Mouse (Mus musculus): Measurements from ENCODE around the gene Rnf44. TPM values are rescaled to one million over a fixed set of nuclear protein-coding genes. Genes with fewer than 3 reads are reported as not detected.
A peak's percentile ranks its signal among the peaks of the same experiment; 100 is the strongest.

Rnf44 gene
- polyA plus RNA-seq, 1 experiment from 2014 or later, result 28.2 TPM

DNA sequence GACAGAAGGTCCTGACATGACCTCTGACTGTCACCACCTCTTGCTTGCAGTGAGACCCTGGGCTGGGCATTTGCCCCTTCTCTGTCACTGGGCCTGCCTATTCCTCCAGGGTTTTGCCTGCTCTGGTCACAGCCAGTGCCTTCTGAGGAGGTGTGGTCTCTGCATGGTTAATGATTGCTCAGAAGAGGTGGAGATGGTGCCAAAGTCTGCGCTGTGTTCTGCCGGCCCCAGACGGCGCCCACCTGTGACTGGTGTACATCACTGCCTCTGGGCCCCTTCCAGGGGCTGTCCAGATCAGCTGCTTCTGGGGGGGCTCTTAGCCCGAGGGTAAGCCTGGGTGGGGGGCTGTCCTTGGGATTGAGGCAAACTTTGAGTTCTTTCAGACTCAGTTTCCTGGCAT, 7.5 kb upstream of the Rnf44 start, which contains the start of gene Cdhr2:
Cdhr2 (plus strand) TSS at position 219 of the 400 bp plus-strand sequence.
- H3K4me2 ChIP-seq (ENCODE audit: low read depth, low read length), result peak within 1 kb of the TSS; percentile 59

DNA sequence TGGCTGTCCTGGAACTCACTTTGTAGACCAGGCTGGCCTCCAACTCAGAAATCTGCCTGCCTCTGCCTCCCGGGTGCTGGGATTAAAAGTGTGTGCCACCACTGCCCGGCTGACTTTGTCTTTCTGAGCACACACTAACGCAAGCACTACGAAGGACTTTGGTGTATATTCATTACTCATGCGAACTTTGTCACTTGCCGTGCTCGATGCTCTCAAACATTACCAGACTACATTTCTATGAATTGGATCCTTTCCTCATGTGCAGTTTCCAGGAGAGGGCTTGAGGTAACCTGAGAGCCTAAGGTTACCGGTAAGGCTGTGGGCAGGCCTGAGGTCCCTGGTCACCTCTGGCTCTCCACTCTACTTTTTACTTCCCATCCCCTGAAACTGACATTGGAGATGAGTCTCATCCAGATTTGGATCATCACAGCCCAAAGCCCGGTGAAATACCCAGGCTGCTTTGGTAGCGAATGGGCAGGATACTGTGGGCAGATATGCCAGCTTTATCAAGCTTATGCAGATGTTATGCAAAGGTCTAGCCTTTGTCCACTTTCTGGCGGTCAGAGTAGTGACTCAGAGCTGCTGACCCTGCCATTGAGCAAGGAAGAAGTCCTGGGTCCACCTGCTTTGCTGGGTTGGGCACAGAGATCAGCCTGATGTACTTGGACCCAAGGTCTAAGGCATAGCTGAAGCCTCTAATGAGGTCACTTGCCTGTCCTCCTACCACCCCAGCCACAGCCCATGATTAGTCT, 1.9 kb upstream of the Rnf44 start:
- DNase-seq (no peak), ATAC-seq (no peak)
- Histone ChIP-seq H3K36me3 (replicated peaks; ENCODE audit: insufficient read depth, low read length) (no peaks in the 10 kb centered on the region), H3K9me3 (ENCODE audit: low read length) (no peaks in the 10 kb centered on the region), H3K9ac (replicated peaks) (no peak overlapping the region), H3K4me2 (ENCODE audit: low read depth, low read length) (no peak overlapping the region), H3K27me3 (ENCODE audit: insufficient read depth, low read length) (no peaks in the 10 kb centered on the region), H3K4me3 (ENCODE audit: low read depth, low read length) (no peak overlapping the region), H3K27ac (ENCODE audit: low read depth) (0 out of 2 replicates have a peak overlapping the region, but pooled peaks have one; percentile 7), H3K4me1 (ENCODE audit: insufficient read depth) (peaks cover 31% of the 10 kb centered on the region)
- WGBS (ENCODE audit: insufficient replicate concordance), result 72% methylated on average over 11 of the region's 11 CpGs
- TF ChIP-seq EP300 (IDR thresholded peaks at IDR 0.05; ENCODE audit: low read depth) (no peak), CTCF (IDR thresholded peaks at IDR 0.05; ENCODE audit: low read depth) (no peak)

More for the DNA sequence above, 7.5 kb upstream of the Rnf44 start, which contains the start of gene Cdhr2:
- WGBS (ENCODE audit: insufficient replicate concordance), result 54% methylated on average over 5 of the region's 5 CpGs
- Histone ChIP-seq H3K27ac (ENCODE audit: low read depth) (no peak within 1 kb of the TSS; the same call in 1 of the 2 replicates), H3K4me3 (ENCODE audit: low read depth, low read length) (peak within 1 kb of the TSS; percentile 37), H3K9ac (replicated peaks) (no peak within 1 kb of the TSS; the same call in none of the 2 replicates), H3K36me3 (replicated peaks; ENCODE audit: insufficient read depth, low read length) (no peaks in the 10 kb centered on the region), H3K27me3 (ENCODE audit: insufficient read depth, low read length) (no peaks in the 10 kb centered on the region), H3K4me1 (ENCODE audit: insufficient read depth) (peaks cover 19% of the 10 kb centered on the region), H3K9me3 (ENCODE audit: low read length) (no peaks in the 10 kb centered on the region)
- peak; percentile 60 for DNase-seq
- TF ChIP-seq CTCF (IDR thresholded peaks at IDR 0.05; ENCODE audit: low read depth) (no peak), EP300 (IDR thresholded peaks at IDR 0.05; ENCODE audit: low read depth) (no peak)
- ATAC-seq, result peak; percentile 86

DNA sequence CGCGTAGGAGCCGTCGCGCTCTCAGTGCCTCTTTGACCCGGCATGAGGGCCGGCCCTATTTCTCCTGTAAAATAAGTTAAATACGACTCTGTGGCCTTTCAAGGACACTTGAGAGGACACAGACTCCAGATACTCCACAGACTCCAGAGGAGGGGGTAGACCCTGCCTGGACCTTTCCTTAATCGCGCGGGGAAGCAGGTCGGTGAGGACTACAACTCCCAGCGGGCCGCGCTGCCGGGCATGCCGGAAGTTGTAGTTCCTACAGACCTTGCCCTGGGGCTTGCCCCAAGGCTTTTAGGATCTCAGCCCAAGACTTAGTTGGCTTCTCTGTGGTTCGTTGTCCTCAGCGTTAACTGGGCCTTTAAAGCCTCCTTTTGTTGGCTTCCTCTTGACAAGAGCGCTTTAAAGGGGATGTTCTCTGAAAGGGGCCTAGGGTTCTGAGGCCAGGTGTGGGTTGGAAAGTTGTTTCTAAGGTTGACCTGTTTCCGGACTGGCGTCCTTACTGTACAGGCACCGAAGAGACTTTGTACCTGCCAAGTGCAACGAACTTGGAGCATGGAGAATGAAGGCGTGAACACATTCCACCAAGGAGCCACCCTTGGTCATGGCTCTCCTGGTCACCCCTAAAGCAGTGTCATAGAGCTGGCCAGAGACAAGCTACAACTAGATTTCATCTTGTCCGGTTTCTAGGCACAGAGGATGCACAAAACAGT, 797 bp upstream of the Rnf44 start:
- Histone ChIP-seq H3K27me3 (ENCODE audit: insufficient read depth, low read length) (no peaks in the 10 kb centered on the region), H3K4me3 (ENCODE audit: low read depth, low read length) (peak overlapping the region; percentile 97), H3K9ac (replicated peaks) (peak overlapping the region; percentile 67), H3K36me3 (replicated peaks; ENCODE audit: insufficient read depth, low read length) (no peaks in the 10 kb centered on the region), H3K9me3 (ENCODE audit: low read length) (no peaks in the 10 kb centered on the region), H3K4me2 (ENCODE audit: low read depth, low read length) (peak overlapping the region; percentile 80), H3K4me1 (ENCODE audit: insufficient read depth) (peaks cover 30% of the 10 kb centered on the region), H3K27ac (ENCODE audit: low read depth) (peak overlapping the region; percentile 98)
- DNase-seq (no peak), ATAC-seq (peak; percentile 59)
- WGBS (ENCODE audit: insufficient replicate concordance), result 12% methylated on average over 26 of the region's 26 CpGs
- peak; percentile 43 for TF ChIP-seq EP300 (IDR thresholded peaks at IDR 0.05; ENCODE audit: low read depth)
- no peak for TF ChIP-seq CTCF (IDR thresholded peaks at IDR 0.05; ENCODE audit: low read depth)

DNA sequence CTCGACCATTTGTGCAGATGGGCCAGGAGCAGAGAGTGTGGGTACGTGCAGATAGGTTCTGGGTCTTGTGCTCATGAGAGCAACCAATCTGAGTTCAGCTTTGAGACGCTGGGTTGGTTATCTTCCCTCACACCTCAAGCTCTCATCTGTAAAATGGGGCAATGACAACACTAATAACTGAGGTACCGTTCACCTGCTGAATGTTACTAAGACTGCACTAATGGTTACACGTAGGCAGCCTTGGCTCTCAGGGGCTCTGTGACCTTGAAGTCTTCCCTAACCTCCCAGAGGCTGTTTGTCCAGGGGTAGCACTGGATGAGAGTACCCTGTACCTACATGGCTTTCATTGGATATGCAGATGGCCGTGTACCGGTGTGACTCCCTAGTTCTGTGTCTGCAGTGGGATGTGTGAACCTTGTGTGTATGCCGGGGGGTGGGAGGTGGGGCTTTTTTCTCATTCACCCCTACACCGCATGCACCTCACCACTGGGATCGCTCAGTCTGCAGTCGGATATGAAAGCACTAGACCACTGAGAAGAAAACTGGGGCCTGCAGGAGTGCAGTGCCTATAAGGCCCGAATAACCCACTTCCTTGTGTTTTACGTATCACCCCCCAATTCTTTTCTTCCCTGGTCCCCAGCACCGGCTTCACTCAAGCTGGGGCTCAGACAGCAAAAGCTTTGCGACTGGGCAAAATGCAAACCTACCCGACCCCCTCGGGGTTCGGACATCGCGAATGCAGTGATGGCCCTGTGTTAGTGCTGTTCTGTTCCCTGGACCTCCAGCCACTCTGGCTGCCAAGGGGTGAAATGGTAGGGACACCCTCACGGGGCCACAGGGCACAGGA, 773 bp downstream of the Rnf44 start:
- WGBS (ENCODE audit: insufficient replicate concordance), result 7% methylated on average over 21 of the region's 21 CpGs

DNA sequence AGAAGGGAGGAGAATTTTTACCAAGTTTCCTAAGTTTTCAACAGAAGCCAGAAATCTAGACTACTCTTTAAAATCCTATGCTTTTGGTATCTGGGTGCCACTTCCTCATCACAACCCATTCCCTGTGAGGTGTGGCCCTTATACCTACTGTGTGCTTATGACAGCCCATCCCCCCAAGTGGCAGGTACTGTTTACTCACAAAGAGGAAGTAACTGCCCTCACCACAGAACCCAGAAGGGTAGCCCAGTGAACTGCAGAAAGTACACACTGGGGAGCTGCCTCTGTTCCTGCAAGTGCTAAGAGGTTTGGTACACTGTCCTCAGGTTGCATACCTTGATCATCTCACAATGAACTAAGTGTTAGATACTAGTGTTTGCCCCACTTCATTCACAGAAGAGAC, 2.0 kb downstream of the Rnf44 start:
- Histone ChIP-seq H3K4me3 (ENCODE audit: low read depth, low read length) (peak overlapping the region; percentile 97), H3K4me1 (ENCODE audit: insufficient read depth) (peaks cover 30% of the 10 kb centered on the region), H3K27ac (ENCODE audit: low read depth) (peak overlapping the region; percentile 98), H3K27me3 (ENCODE audit: insufficient read depth, low read length) (no peaks in the 10 kb centered on the region), H3K4me2 (ENCODE audit: low read depth, low read length) (peak overlapping the region; percentile 80), H3K9ac (replicated peaks) (peak overlapping the region; percentile 97), H3K36me3 (replicated peaks; ENCODE audit: insufficient read depth, low read length) (no peaks in the 10 kb centered on the region), H3K9me3 (ENCODE audit: low read length) (no peaks in the 10 kb centered on the region)
- DNase-seq, result peak; percentile 38
- no peak for TF ChIP-seq CTCF (IDR thresholded peaks at IDR 0.05; ENCODE audit: low read depth)
- no peak for TF ChIP-seq EP300 (IDR thresholded peaks at IDR 0.05; ENCODE audit: low read depth)
- no peak for ATAC-seq

More for the DNA sequence above, 773 bp downstream of the Rnf44 start:
- Histone ChIP-seq H3K9ac (replicated peaks) (peak overlapping the region; percentile 97), H3K9me3 (ENCODE audit: low read length) (no peaks in the 10 kb centered on the region), H3K27ac (ENCODE audit: low read depth) (peak overlapping the region; percentile 98), H3K27me3 (ENCODE audit: insufficient read depth, low read length) (no peaks in the 10 kb centered on the region), H3K4me1 (ENCODE audit: insufficient read depth) (peaks cover 30% of the 10 kb centered on the region), H3K4me2 (ENCODE audit: low read depth, low read length) (peak overlapping the region; percentile 80), H3K4me3 (ENCODE audit: low read depth, low read length) (peak overlapping the region; percentile 97), H3K36me3 (replicated peaks; ENCODE audit: insufficient read depth, low read length) (no peaks in the 10 kb centered on the region)
- peak; percentile 29 for DNase-seq
- no peak for ATAC-seq
- no peak for TF ChIP-seq CTCF (IDR thresholded peaks at IDR 0.05; ENCODE audit: low read depth)
- no peak for TF ChIP-seq EP300 (IDR thresholded peaks at IDR 0.05; ENCODE audit: low read depth)
